Mouse (Mus musculus) heart, adult 2 months (tissue): ENCODE measurements around the gene Nfic. TPM values are rescaled to one million over a fixed set of nuclear protein-coding genes. Genes with fewer than 3 reads are reported as not detected.

Experiments
- DNase-seq, 2 experiments: peaks; one replicate each; pipeline ENCODE4 v3.0.0; 2021
- H3K27ac ChIP-seq: fragments of 200-600 bp; 2 replicates; pipeline ENCODE4 v1.8.1; 2022
- H3K27me3 ChIP-seq: fragments of 200-500 bp; 2 replicates; pipeline ENCODE4 v1.6.1; 2012; ENCODE audit warnings: mild to moderate bottlenecking, low read length, inconsistent platforms, mixed read lengths; ENCODE audit not compliant: control insufficient read depth, insufficient read depth
- H3K36me3 ChIP-seq: fragments of 200-500 bp; 2 replicates; pipeline ENCODE4 v1.6.1; 2012; ENCODE audit warnings: low read length, inconsistent platforms; ENCODE audit not compliant: control insufficient read depth, insufficient read depth
- H3K4me1 ChIP-seq: fragments of 200-500 bp; 2 replicates; pipeline ENCODE4 v1.6.1; 2011; ENCODE audit warnings: low read length; ENCODE audit not compliant: control insufficient read depth, insufficient read depth
- H3K4me3 ChIP-seq: fragments of 200-600 bp; 2 replicates; pipeline ENCODE4 v1.8.1; 2022
- H3K79me2 ChIP-seq: fragments of 200-500 bp; replicated peaks from 2 replicates; pipeline ENCODE4 v1.6.1; 2012; ENCODE audit warnings: mild to moderate bottlenecking, inconsistent platforms, low read length, moderate library complexity, mixed read lengths; ENCODE audit not compliant: control insufficient read depth, insufficient read depth
- H3K9ac ChIP-seq: fragments of 200-500 bp; 2 replicates; pipeline ENCODE4 v1.6.1; 2012; ENCODE audit warnings: low read depth, mild to moderate bottlenecking, control low read depth, inconsistent platforms, low read length, mixed read lengths
- CTCF ChIP-seq: fragments of 200-600 bp; IDR thresholded peaks from 2 replicates; pipeline ENCODE4 v1.8.1; 2022; ENCODE audit warnings: antibody characterized with exemption, mild to moderate bottlenecking, moderate library complexity
- EP300 ChIP-seq: fragments of 200-500 bp; IDR thresholded peaks from 2 replicates; pipeline ENCODE4 v1.6.1; 2011; ENCODE audit warnings: low read depth, low read length, control low read depth; ENCODE audit not compliant: insufficient read depth
- POLR2A ChIP-seq: fragments of 200-500 bp; IDR thresholded peaks from 2 replicates; pipeline ENCODE4 v1.6.1; 2011; ENCODE audit warnings: mild to moderate bottlenecking, low read depth, low read length, control low read depth; ENCODE audit not compliant: insufficient read depth
- WGBS: fragments of 180-500 bp; shearing (Covaris S2); methylation state at CpG from one replicate; pipeline ENCODE4 v1.1.7; 2018; 5-methylcytosine and 5-hydroxymethylcytosine counted together
- intact Hi-C: fragments of 180-260 bp; cut with DNase I; formaldehyde crosslinking; loops from one replicate; pipeline ENCODE4 v1.15.1; 2025
- polyA plus RNA-seq: library from polyadenylated mRNA; depleted of rRNA; stranded (reverse); fragments of >200 nt; gene quantifications from 2 replicates; pipeline ENCODE4 v1.2.3, GENCODE M21; 2012
- total RNA-seq, 2 experiments: library from RNA; stranded (reverse); gene quantifications; 2 replicates each; pipeline ENCODE4 v1.2.3; 2021

Nfic gene
- total and polyA plus RNA-seq, 3 experiments: 80.1 to 104 (median 94.2) TPM

DNA sequence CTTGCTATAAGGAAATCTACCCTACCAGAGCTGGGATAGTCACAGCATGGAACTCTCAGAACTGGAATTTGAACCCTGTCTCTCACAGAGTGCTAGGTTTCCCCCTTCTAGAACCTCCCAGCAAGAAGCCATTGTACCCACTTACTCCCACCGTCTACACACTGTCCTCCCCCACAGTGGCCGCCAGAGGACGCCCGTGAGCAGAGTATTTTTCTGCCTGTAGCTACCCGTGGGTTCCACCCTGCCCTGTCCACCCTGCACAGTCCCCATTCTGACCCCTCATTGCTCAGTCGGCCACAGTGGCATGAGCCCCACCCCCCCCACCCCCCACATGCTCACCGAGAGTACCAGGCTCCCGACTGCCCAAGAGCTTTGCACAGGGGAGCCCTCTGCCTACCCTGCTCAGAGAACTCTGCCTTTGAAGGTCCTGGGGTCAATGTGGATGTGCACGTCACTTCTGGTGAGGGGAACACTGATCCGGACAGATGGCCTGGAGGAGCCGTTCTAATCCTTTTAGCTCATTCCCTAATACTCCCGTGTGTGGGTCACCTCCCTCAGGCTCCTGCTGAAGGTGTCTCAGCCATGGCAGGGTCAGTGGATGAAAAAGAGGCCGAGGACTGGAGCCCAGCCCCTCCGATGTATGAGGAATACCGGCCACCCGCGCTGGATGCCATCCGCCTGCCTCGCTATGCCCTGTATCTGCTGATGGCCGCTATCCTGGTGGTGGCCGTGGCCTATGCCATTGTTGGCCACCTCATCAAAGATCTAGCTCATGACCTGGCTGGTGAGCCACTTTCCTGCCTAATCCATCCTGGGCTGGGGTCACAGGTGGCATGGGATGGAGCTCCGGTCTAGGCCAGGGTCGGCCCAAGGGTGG, 65.4 kb downstream of the Nfic start:
- Histone ChIP-seq H3K9ac (no peak overlapping the region), H3K4me3 (no peak overlapping the region), H3K4me1 (peaks cover 5% of the 10 kb centered on the region), H3K27ac (peak overlapping the region; percentile 6; the same call in 1 of the 2 replicates), H3K79me2 (no peaks in the 10 kb centered on the region; the same call in 1 of the 2 replicates), H3K27me3 (no peaks in the 10 kb centered on the region), H3K36me3 (no peaks in the 10 kb centered on the region)
- peak; percentile 76 to 86 for DNase-seq
- 56% methylated on average over 23 of the region's 23 CpGs for WGBS
- intact Hi-C loops: loop anchor here (1.0 to 2.0 kb wide), 2 partner anchors 15 to 60 kb away; no protein-coding TSS in a partner anchor
- TF ChIP-seq POLR2A: no peak
- peak; percentile 67; the same call in 1 of the 2 replicates for TF ChIP-seq EP300
- peak; percentile 96 for TF ChIP-seq CTCF

DNA sequence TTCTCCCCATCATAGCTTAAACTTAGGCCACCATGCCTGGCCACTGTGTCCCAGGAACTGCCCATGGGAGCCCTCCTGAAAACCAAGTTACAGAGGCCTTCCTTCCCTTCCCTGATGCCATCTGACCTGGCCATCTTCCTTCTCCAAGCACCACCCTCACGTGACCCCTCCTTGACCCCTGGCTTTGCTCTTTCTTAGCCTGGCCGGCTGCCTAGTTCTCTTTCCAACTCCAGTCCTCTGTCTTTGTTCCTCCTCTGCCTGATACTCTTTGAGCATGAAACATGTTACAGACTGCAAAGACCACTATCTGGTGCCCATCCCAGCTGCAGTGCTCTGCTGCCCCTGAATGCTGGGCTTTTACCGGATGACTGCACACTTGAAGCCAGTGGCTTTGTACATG, 66.1 kb downstream of the Nfic start:
- Histone ChIP-seq H3K79me2 (no peaks in the 10 kb centered on the region; the same call in 1 of the 2 replicates), H3K9ac (no peak overlapping the region), H3K4me1 (peaks cover 8% of the 10 kb centered on the region), H3K36me3 (no peaks in the 10 kb centered on the region), H3K27ac (peak overlapping the region; percentile 6; the same call in 1 of the 2 replicates), H3K27me3 (no peaks in the 10 kb centered on the region), H3K4me3 (no peak overlapping the region)
- intact Hi-C loops: loop anchor here (1.0 kb wide), 1 partner anchor 61 kb away; no protein-coding TSS in a partner anchor
- WGBS: 36% methylated on average over 3 of the region's 3 CpGs
- peak in 1 of 2 experiments; percentile 39 for DNase-seq
- TF ChIP-seq POLR2A (no peak), EP300 (no peak), CTCF (no peak)

- H3K27me3 ChIP-seq: no peaks in the 10 kb centered on the region
- H3K36me3 ChIP-seq: no peaks in the 10 kb centered on the region
- TF ChIP-seq CTCF: no peak
- TF ChIP-seq EP300: no peak
- no peak for TF ChIP-seq POLR2A
- no peaks in the 10 kb centered on the region; the same call in 1 of the 2 replicates for H3K79me2 ChIP-seq
- H3K9ac ChIP-seq: no peak within 1 kb of the TSS
- DNase-seq: no peak
- H3K27ac ChIP-seq: peak within 1 kb of the TSS; percentile 6; the same call in 1 of the 2 replicates
- H3K4me1 ChIP-seq: peaks cover 6% of the 10 kb centered on the region
- H3K4me3 ChIP-seq: no peak within 1 kb of the TSS
- WGBS: 82% methylated on average over 5 of the region's 5 CpGs
- intact Hi-C loops: loop anchor here (1.0 kb wide), 1 partner anchor 62 kb away; no protein-coding TSS in a partner anchor
These were observed 66.9 kb downstream of the Nfic start, which contains the start of gene Gm48552 for GRCm38 (mm10) chr10:81388505-81389055. Gm48552 (plus strand) TSS chr10:81389005.

GRCm38 (mm10) chr10:81387716-81388115, 67.7 kb downstream of the Nfic start:
- peaks cover 6% of the 10 kb centered on the region for H3K4me1 ChIP-seq
- DNase-seq: no peak
- H3K9ac ChIP-seq: no peak overlapping the region
- H3K27ac ChIP-seq: no peak overlapping the region
- no peak overlapping the region for H3K4me3 ChIP-seq
- TF ChIP-seq POLR2A (no peak), CTCF (no peak), EP300 (no peak)
- intact Hi-C loops: no loop called here
- H3K27me3 ChIP-seq: no peaks in the 10 kb centered on the region
- WGBS: 93% methylated on average over 20 of the region's 20 CpGs
- no peaks in the 10 kb centered on the region; the same call in 1 of the 2 replicates for H3K79me2 ChIP-seq
- no peaks in the 10 kb centered on the region for H3K36me3 ChIP-seq

GRCm38 (mm10) chr10:81385603-81386306, 69.7 kb downstream of the Nfic start:
- Histone ChIP-seq H3K27me3 (no peaks in the 10 kb centered on the region), H3K36me3 (no peaks in the 10 kb centered on the region), H3K9ac (no peak overlapping the region), H3K4me3 (no peak overlapping the region), H3K27ac (no peak overlapping the region), H3K4me1 (peaks cover 6% of the 10 kb centered on the region), H3K79me2 (no peaks in the 10 kb centered on the region; the same call in 1 of the 2 replicates)
- intact Hi-C loops: no loop called here
- no peak for DNase-seq
- TF ChIP-seq EP300 (no peak), CTCF (no peak), POLR2A (no peak)
- 66% methylated on average over 22 of the region's 22 CpGs for WGBS
